Mouse (Mus musculus): ENCODE measurements around the gene Mrpl41.

Gene Mrpl41

GRCm38 (mm10) chr2:24935057-24935796 lies 39.7 kb downstream of the Mrpl41 start, which contains the start of gene Arrdc1:
Gene Arrdc1, minus strand, starts transcription at chr2:24935252.
- peak; percentile 78 to 88 for DNase-seq

- peak; percentile 64 to 65 for DNase-seq
Observed at GRCm38 (mm10) chr2:24934441-24934963, 40.4 kb downstream of the Mrpl41 start.

GRCm38 (mm10) chr2:24929593-24929992 lies 45.3 kb downstream of the Mrpl41 start:
- DNase-seq: no peak

- no peak for DNase-seq
Observed at GRCm38 (mm10) chr2:24929119-24929518, 45.8 kb downstream of the Mrpl41 start.

- DNase-seq: peak; percentile 47 to 74
Observed at GRCm38 (mm10) chr2:24927810-24928479, 47.0 kb downstream of the Mrpl41 start.

- no peak for DNase-seq
Observed at GRCm38 (mm10) chr2:24926965-24927358, 47.9 kb downstream of the Mrpl41 start.

- DNase-seq: no peak
Observed at GRCm38 (mm10) chr2:24926345-24926964, 48.4 kb downstream of the Mrpl41 start.

GRCm38 (mm10) chr2:24925284-24925683 lies 49.6 kb downstream of the Mrpl41 start:
- no peak for DNase-seq

Data from cerebellum, postnatal 25 days (tissue).